Mouse (Mus musculus) limb, embryonic 11.5 days (tissue): ENCODE measurements around the gene Arrdc1. TPM values are rescaled to one million over a fixed set of nuclear protein-coding genes. Genes with fewer than 3 reads are reported as not detected.

ENCODE experiments used
- ATAC-seq: fragments of 200-750 bp; cut with Nextera tagmentation; 2 replicates; pipeline ENCODE4 v1.8.0; 2017; ENCODE audit warnings: low read depth; ENCODE audit not compliant: insufficient number of reproducible peaks, low FRiP score, low TSS enrichment
- DNase-seq: peaks from one replicate; pipeline ENCODE4 v3.0.0-alpha.2; 2015; ENCODE audit warnings: low spot score
- H3K27ac ChIP-seq: fragments of 300-500 bp; sonication (generic); replicated peaks from 2 replicates; pipeline ENCODE4 v1.5.1; 2014; ENCODE audit warnings: low read depth, mild to moderate bottlenecking, low read length
- H3K27me3 ChIP-seq: fragments of 300-500 bp; sonication (generic); 2 replicates; pipeline ENCODE4 v1.6.1; 2014; ENCODE audit warnings: mild to moderate bottlenecking, low read length, mixed read lengths; ENCODE audit not compliant: control insufficient read depth, insufficient read depth
- H3K36me3 ChIP-seq: fragments of 300-500 bp; sonication (generic); 2 replicates; pipeline ENCODE4 v1.6.1; 2014; ENCODE audit warnings: mild to moderate bottlenecking, low read length, moderate library complexity, mixed read lengths; ENCODE audit not compliant: control insufficient read depth, insufficient read depth
- H3K4me1 ChIP-seq: fragments of 300-500 bp; sonication (generic); 2 replicates; pipeline ENCODE4 v1.6.1; 2014; ENCODE audit warnings: low read length, mixed read lengths; ENCODE audit not compliant: control insufficient read depth, insufficient read depth
- H3K4me2 ChIP-seq: fragments of 300-500 bp; sonication (generic); 2 replicates; pipeline ENCODE4 v1.6.1; 2014; ENCODE audit warnings: low read depth, mild to moderate bottlenecking, moderate library complexity; ENCODE audit not compliant: severe bottlenecking
- H3K4me3 ChIP-seq: fragments of 300-500 bp; sonication (generic); 2 replicates; pipeline ENCODE4 v1.5.1; 2014; ENCODE audit warnings: low read depth, low read length
- H3K9ac ChIP-seq: fragments of 300-500 bp; sonication (generic); 2 replicates; pipeline ENCODE4 v1.6.1; 2014; ENCODE audit warnings: mild to moderate bottlenecking, low read length
- H3K9me3 ChIP-seq: fragments of 300-500 bp; sonication (generic); 2 replicates; pipeline ENCODE4 v1.6.1; 2016; ENCODE audit warnings: low read length; ENCODE audit not compliant: control insufficient read depth
- WGBS: fragments of 180-500 bp; shearing (Covaris S2); extraction: QIAGEN DNeasy Blood & Tissue Kit; methylation state at CpG from one replicate; pipeline ENCODE4 v1.1.7; 2014; 5-methylcytosine and 5-hydroxymethylcytosine counted together
- polyA plus RNA-seq: library from polyadenylated mRNA; unstranded; fragments of >200 nt; fragmentation: Nextera tagmentation; extraction: Ambion mirVana; gene quantifications from 2 replicates; pipeline ENCODE4 v1.2.1, GENCODE M21; 2014

Arrdc1 gene
- polyA plus RNA-seq, 1 experiment from 2014 or later: 12.7 TPM

DNA sequence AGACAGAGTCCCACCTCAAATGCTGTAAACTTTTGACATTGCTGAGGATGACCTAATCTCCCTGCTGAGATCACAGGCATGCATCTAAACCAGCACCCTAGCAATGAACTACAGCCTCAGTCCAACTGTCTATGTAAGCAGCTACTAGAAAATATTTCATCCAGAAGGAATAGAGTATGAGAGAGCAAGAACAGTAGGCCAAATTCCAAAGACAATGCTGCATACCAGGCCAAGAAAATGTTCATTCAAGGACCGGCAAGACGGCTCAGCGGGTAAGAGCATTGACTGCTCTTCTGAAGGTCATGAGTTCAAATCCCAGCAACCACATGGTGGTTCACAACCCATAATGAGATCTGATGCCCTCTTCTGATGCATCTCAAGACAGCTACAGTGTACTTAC, 20.3 kb downstream of the Arrdc1 start:
- DNase-seq: no peak
- ATAC-seq: no peak
- no peak overlapping the region for H3K4me3 ChIP-seq
- H3K9me3 ChIP-seq: no peaks in the 10 kb centered on the region
- 92% methylated on average over 3 of the region's 3 CpGs for WGBS
- H3K27ac ChIP-seq: no peak overlapping the region
- H3K4me1 ChIP-seq: no peaks in the 10 kb centered on the region; the same call in 1 of the 2 replicates
- no peaks in the 10 kb centered on the region for H3K27me3 ChIP-seq
- H3K4me2 ChIP-seq: no peak overlapping the region
- no peak overlapping the region for H3K9ac ChIP-seq
- peaks cover 3% of the 10 kb centered on the region; the same call in 1 of the 2 replicates for H3K36me3 ChIP-seq

- Histone ChIP-seq H3K9ac (no peak overlapping the region), H3K36me3 (peaks cover 3% of the 10 kb centered on the region; the same call in 1 of the 2 replicates), H3K27me3 (no peaks in the 10 kb centered on the region), H3K27ac (no peak overlapping the region), H3K4me1 (no peaks in the 10 kb centered on the region; the same call in 1 of the 2 replicates), H3K9me3 (no peaks in the 10 kb centered on the region), H3K4me3 (no peak overlapping the region), H3K4me2 (no peak overlapping the region)
- no peak for DNase-seq
- ATAC-seq: no peak
These were observed 22.5 kb downstream of the Arrdc1 start for GRCm38 (mm10) chr2:24912589-24912988.

GRCm38 (mm10) chr2:24912189-24912588, 22.9 kb downstream of the Arrdc1 start:
- peaks cover 3% of the 10 kb centered on the region; the same call in 1 of the 2 replicates for H3K36me3 ChIP-seq
- H3K27me3 ChIP-seq: no peaks in the 10 kb centered on the region
- no peak overlapping the region for H3K9ac ChIP-seq
- no peak for ATAC-seq
- H3K4me2 ChIP-seq: no peak overlapping the region
- H3K4me1 ChIP-seq: no peaks in the 10 kb centered on the region
- H3K4me3 ChIP-seq: no peak overlapping the region
- 93% methylated on average over 4 of the region's 4 CpGs for WGBS
- no peak overlapping the region for H3K27ac ChIP-seq
- DNase-seq: no peak
- no peaks in the 10 kb centered on the region for H3K9me3 ChIP-seq

GRCm38 (mm10) chr2:24910481-24910880, 24.6 kb downstream of the Arrdc1 start:
- no peaks in the 10 kb centered on the region for H3K9me3 ChIP-seq
- H3K27ac ChIP-seq: no peak overlapping the region
- DNase-seq: no peak
- no peak overlapping the region for H3K4me2 ChIP-seq
- H3K4me1 ChIP-seq: no peaks in the 10 kb centered on the region
- no peaks in the 10 kb centered on the region for H3K27me3 ChIP-seq
- no peak overlapping the region for H3K9ac ChIP-seq
- peaks cover 3% of the 10 kb centered on the region; the same call in 1 of the 2 replicates for H3K36me3 ChIP-seq
- WGBS: 92% methylated on average over 4 of the region's 4 CpGs
- no peak overlapping the region for H3K4me3 ChIP-seq
- no peak for ATAC-seq

GRCm38 (mm10) chr2:24905653-24906155, 29.3 kb downstream of the Arrdc1 start:
- Histone ChIP-seq H3K4me2 (no peak overlapping the region), H3K27ac (no peak overlapping the region), H3K9ac (no peak overlapping the region), H3K9me3 (no peaks in the 10 kb centered on the region), H3K4me3 (no peak overlapping the region), H3K27me3 (no peaks in the 10 kb centered on the region), H3K4me1 (no peaks in the 10 kb centered on the region), H3K36me3 (no peaks in the 10 kb centered on the region)
- WGBS: 56% methylated on average over 2 of the region's 2 CpGs
- no peak for DNase-seq
- no peak for ATAC-seq

DNA sequence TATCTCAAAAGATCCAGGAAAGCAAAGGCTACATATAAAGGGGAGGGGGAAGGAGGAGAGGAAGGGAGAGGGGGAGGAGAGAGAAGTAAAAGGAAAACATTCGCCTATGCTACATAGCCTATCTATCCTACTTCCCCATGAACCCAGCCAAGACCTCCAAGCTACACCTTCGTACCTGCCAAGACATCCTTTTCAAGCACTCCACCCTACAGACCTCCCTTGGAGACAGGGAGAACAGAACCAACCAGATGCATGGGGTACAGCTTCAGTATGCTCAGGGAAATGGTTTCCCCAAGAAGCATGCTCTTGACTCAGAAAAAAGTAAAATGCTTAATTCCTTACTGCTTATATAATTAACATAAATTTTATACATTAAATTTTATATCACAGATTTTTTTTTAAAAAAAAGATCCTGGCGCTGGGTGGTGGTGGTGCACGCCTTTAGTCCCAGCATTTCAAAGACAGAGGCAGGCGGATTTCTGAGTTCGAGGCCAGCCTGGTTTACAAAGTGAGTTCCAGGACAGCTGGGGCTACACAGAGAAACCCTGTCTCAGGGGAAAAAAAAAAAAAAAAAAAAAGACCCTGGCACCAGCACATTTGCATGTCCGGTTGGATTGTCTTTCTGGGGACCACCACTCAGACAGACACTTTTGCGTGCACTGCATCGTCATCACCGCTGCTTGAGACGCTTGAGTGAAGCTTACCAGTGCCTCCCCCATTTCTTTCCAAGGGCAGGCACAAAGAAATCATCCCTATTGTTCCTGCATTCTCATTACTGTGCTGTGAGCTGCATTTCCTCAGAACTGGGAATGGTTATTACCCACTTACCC, 30.0 kb downstream of the Arrdc1 start:
- H3K27me3 ChIP-seq: no peaks in the 10 kb centered on the region
- ATAC-seq (no peak), DNase-seq (no peak)
- 91% methylated on average over 11 of the region's 11 CpGs for WGBS
- no peak overlapping the region for H3K9ac ChIP-seq
- H3K9me3 ChIP-seq: no peaks in the 10 kb centered on the region
- H3K4me2 ChIP-seq: no peak overlapping the region
- H3K4me3 ChIP-seq: no peak overlapping the region
- no peaks in the 10 kb centered on the region for H3K36me3 ChIP-seq
- H3K27ac ChIP-seq: no peak overlapping the region
- no peaks in the 10 kb centered on the region for H3K4me1 ChIP-seq

GRCm38 (mm10) chr2:24902999-24903398, 32.1 kb downstream of the Arrdc1 start:
- H3K4me1 ChIP-seq: no peaks in the 10 kb centered on the region
- no peaks in the 10 kb centered on the region for H3K27me3 ChIP-seq
- H3K4me3 ChIP-seq: no peak overlapping the region
- WGBS: 90% methylated on average over 6 of the region's 6 CpGs
- H3K9ac ChIP-seq: no peak overlapping the region
- no peak for DNase-seq
- no peak overlapping the region for H3K27ac ChIP-seq
- no peaks in the 10 kb centered on the region for H3K36me3 ChIP-seq
- no peaks in the 10 kb centered on the region for H3K9me3 ChIP-seq
- ATAC-seq: no peak
- no peak overlapping the region for H3K4me2 ChIP-seq

DNA sequence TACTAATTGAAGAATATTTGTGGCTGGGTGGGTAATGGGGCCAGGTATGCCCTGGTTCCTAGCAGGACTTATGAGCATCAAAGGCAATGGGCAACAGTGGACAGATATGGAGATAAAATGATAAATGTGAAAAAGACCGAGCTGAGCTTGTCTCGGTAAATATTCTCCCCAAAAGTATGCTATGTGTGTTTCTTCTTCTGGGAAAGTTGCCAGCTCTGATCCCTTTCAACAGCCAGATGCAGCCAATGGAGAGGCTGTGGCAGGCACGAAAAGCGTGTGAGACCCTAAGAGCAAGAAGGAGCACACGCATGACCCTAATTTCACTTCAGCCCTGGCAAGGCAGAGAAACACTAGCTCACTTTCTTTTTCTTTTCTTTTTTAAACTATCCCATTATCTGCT, 34.0 kb downstream of the Arrdc1 start:
- Histone ChIP-seq H3K9ac (no peak overlapping the region), H3K9me3 (no peaks in the 10 kb centered on the region), H3K27ac (no peak overlapping the region), H3K36me3 (peaks cover 2% of the 10 kb centered on the region; the same call in 1 of the 2 replicates), H3K4me2 (no peak overlapping the region), H3K4me3 (no peak overlapping the region), H3K4me1 (no peaks in the 10 kb centered on the region), H3K27me3 (no peaks in the 10 kb centered on the region)
- WGBS: 92% methylated on average over 5 of the region's 5 CpGs
- ATAC-seq (no peak), DNase-seq (no peak)
